Comparison of ENCODE assay signal across 15 mouse cellular contexts in genomic region chr7:96540458-96541096, GRCm38 (mm10).
DNase-seq lines count a peak whose midpoint lies in the region; ATAC-seq and TF ChIP-seq lines count a peak whose summit lies in the region.
"Had no signal": no experiment of that assay in that cellular context is flagged by ENCODE, and none has a peak within 500 bp of the region (broad histone marks: within the 10 kb centered on the region; RNA-seq: fewer than 3 reads in every experiment).

No protein-coding gene starts in this region.

- peaks cover 35% of the 10 kb centered on the region for H3K4me1 ChIP-seq in forebrain, embryonic 10.5 days
- H3K4me1 ChIP-seq in forebrain, embryonic 15.5 days = peaks cover 31% of the 10 kb centered on the region
- H3K4me1 ChIP-seq in intestine, embryonic 14.5 days (replicated peaks; ENCODE audit: control insufficient read depth, insufficient read depth, low read length) = peaks cover 16% of the 10 kb centered on the region
- no peaks in the 10 kb centered on the region for H3K4me1 ChIP-seq in intestine, postnatal 0 days (replicated peaks; ENCODE audit: control insufficient read depth, insufficient read depth, low read length)
- peaks cover 18% of the 10 kb centered on the region; the same call in 1 of the 2 replicates for H3K4me1 ChIP-seq in embryonic facial prominence, embryonic 14.5 days (ENCODE audit: control insufficient read depth, insufficient read depth, low read length)
- peaks cover 16% of the 10 kb centered on the region for H3K4me1 ChIP-seq in limb, embryonic 14.5 days (ENCODE audit: control insufficient read depth, insufficient read depth, low read length)
- H3K4me1 ChIP-seq: liver, embryonic 13.5 days had no signal

- no peak for TF ChIP-seq CTCF in intestine, postnatal 0 days (IDR thresholded peaks at IDR 0.05; ENCODE audit: low read depth)

- H3K9me3 ChIP-seq in forebrain, embryonic 10.5 days = no peaks in the 10 kb centered on the region
- no peaks in the 10 kb centered on the region for H3K9me3 ChIP-seq in forebrain, embryonic 15.5 days
- H3K9me3 ChIP-seq in intestine, embryonic 14.5 days (ENCODE audit: control insufficient read depth, low read length) = no peaks in the 10 kb centered on the region
- no peaks in the 10 kb centered on the region for H3K9me3 ChIP-seq in intestine, postnatal 0 days (ENCODE audit: control insufficient read depth)
- H3K9me3 ChIP-seq in embryonic facial prominence, embryonic 14.5 days (ENCODE audit: control insufficient read depth, low read length) = no peaks in the 10 kb centered on the region
- no peaks in the 10 kb centered on the region for H3K9me3 ChIP-seq in limb, embryonic 14.5 days (ENCODE audit: control insufficient read depth, low read length)
- H3K9me3 ChIP-seq: liver, embryonic 13.5 days had no signal

- H3K27ac ChIP-seq in forebrain, embryonic 10.5 days = peak overlapping the region; percentile 9; the same call in 1 of the 2 replicates
- no peak overlapping the region; the same call in 1 of the 2 replicates for H3K27ac ChIP-seq in forebrain, embryonic 15.5 days (replicated peaks)
- H3K27ac ChIP-seq in intestine, embryonic 14.5 days (ENCODE audit: low read depth) = peak overlapping the region; percentile 74
- H3K27ac ChIP-seq in intestine, postnatal 0 days (ENCODE audit: low read depth, low read length) = no peak overlapping the region
- H3K27ac ChIP-seq in embryonic facial prominence, embryonic 14.5 days (replicated peaks; ENCODE audit: low read depth, low read length) = 0 out of 2 replicates have a peak overlapping the region, but pooled peaks have one; percentile 22
- peak overlapping the region; percentile 56 for H3K27ac ChIP-seq in limb, embryonic 14.5 days (replicated peaks; ENCODE audit: low read depth, low read length)
- H3K27ac ChIP-seq: liver, embryonic 13.5 days had no signal

- peaks cover 60% of the 10 kb centered on the region for H3K27me3 ChIP-seq in forebrain, embryonic 10.5 days (ENCODE audit: poor library complexity, severe bottlenecking)
- no peaks in the 10 kb centered on the region for H3K27me3 ChIP-seq in forebrain, embryonic 15.5 days
- H3K27me3 ChIP-seq in intestine, embryonic 14.5 days (replicated peaks; ENCODE audit: control insufficient read depth, insufficient read depth, low read length) = no peaks in the 10 kb centered on the region
- H3K27me3 ChIP-seq in intestine, postnatal 0 days (replicated peaks; ENCODE audit: control insufficient read depth, insufficient read depth, low read length) = no peaks in the 10 kb centered on the region
- no peaks in the 10 kb centered on the region for H3K27me3 ChIP-seq in embryonic facial prominence, embryonic 14.5 days (replicated peaks; ENCODE audit: control insufficient read depth, insufficient read depth, low read length)
- H3K27me3 ChIP-seq in limb, embryonic 14.5 days (ENCODE audit: control insufficient read depth, insufficient read depth, low read length) = no peaks in the 10 kb centered on the region
- H3K27me3 ChIP-seq: liver, embryonic 13.5 days; Patski had no signal

- no peak for DNase-seq in forebrain, embryonic 10.5 days (ENCODE audit: extremely low spot score, low spot score)
- no peak for DNase-seq in intestine, embryonic 14.5 days (ENCODE audit: low spot score)
- DNase-seq in embryonic facial prominence, embryonic 14.5 days (ENCODE audit: low spot score) = peak; percentile 28
- peak; percentile 40 for DNase-seq in limb, embryonic 14.5 days (ENCODE audit: low spot score)
- no peak for DNase-seq in right cerebral cortex, postnatal 4 days
- DNase-seq in gastrocnemius, adult 18-20 months (ENCODE audit: low spot score) = no peak
- DNase-seq: adrenal gland, adult 8-10 months; gastrocnemius, postnatal 14 days; liver, embryonic 13.5 days; spleen, adult 18-20 months; thymus, adult 2 months had no signal

- H3K4me3 ChIP-seq in forebrain, embryonic 10.5 days = no peak overlapping the region
- H3K4me3 ChIP-seq in forebrain, embryonic 15.5 days = no peak overlapping the region
- H3K4me3 ChIP-seq in intestine, embryonic 14.5 days (ENCODE audit: low read depth, low read length) = no peak overlapping the region
- no peak overlapping the region for H3K4me3 ChIP-seq in intestine, postnatal 0 days (ENCODE audit: low read depth, low read length)
- H3K4me3 ChIP-seq in embryonic facial prominence, embryonic 14.5 days (ENCODE audit: low read depth, low read length) = no peak overlapping the region
- no peak overlapping the region for H3K4me3 ChIP-seq in limb, embryonic 14.5 days (replicated peaks; ENCODE audit: low read length)
- H3K4me3 ChIP-seq: erythroblast, embryonic 14.5 days; liver, embryonic 13.5 days had no signal

- H3K4me2 ChIP-seq in forebrain, embryonic 15.5 days (replicated peaks) = no peak overlapping the region
- H3K4me2 ChIP-seq in intestine, embryonic 14.5 days (ENCODE audit: low read length) = no peak overlapping the region
- H3K4me2 ChIP-seq in intestine, postnatal 0 days (replicated peaks; ENCODE audit: low read depth) = no peak overlapping the region
- H3K4me2 ChIP-seq in embryonic facial prominence, embryonic 14.5 days (ENCODE audit: low read depth, low read length) = no peak overlapping the region
- no peak overlapping the region for H3K4me2 ChIP-seq in limb, embryonic 14.5 days (replicated peaks; ENCODE audit: low read depth, low read length, severe bottlenecking)
- H3K4me2 ChIP-seq: liver, embryonic 13.5 days had no signal

- no peak overlapping the region for H3K9ac ChIP-seq in forebrain, embryonic 15.5 days (replicated peaks)
- no peak overlapping the region for H3K9ac ChIP-seq in intestine, embryonic 14.5 days (ENCODE audit: low read length)
- H3K9ac ChIP-seq in intestine, postnatal 0 days (ENCODE audit: low read depth, low read length) = no peak overlapping the region
- H3K9ac ChIP-seq in embryonic facial prominence, embryonic 14.5 days (ENCODE audit: low read depth, low read length) = no peak overlapping the region
- no peak overlapping the region for H3K9ac ChIP-seq in limb, embryonic 14.5 days (ENCODE audit: low read depth, low read length, severe bottlenecking)
- H3K9ac ChIP-seq: liver, embryonic 13.5 days had no signal

- WGBS in forebrain, embryonic 10.5 days = 76% methylated on average over 7 of the region's 7 CpGs
- WGBS in forebrain, embryonic 15.5 days = 89% methylated on average over 7 of the region's 7 CpGs
- WGBS in intestine, embryonic 14.5 days = 31% methylated on average over 7 of the region's 7 CpGs
- 45% methylated on average over 7 of the region's 7 CpGs for WGBS in intestine, postnatal 0 days
- WGBS in embryonic facial prominence, embryonic 14.5 days = 58% methylated on average over 7 of the region's 7 CpGs
- WGBS in limb, embryonic 14.5 days = 28% methylated on average over 7 of the region's 7 CpGs

- no peak for TF ChIP-seq POLR2A in limb, embryonic 14.5 days (IDR thresholded peaks at IDR 0.05; ENCODE audit: borderline replicate concordance, extremely low read depth, insufficient read depth, insufficient read length)

- H3K36me3 ChIP-seq in forebrain, embryonic 10.5 days (replicated peaks) = no peaks in the 10 kb centered on the region
- H3K36me3 ChIP-seq in forebrain, embryonic 15.5 days = no peaks in the 10 kb centered on the region
- H3K36me3 ChIP-seq in intestine, embryonic 14.5 days (ENCODE audit: control insufficient read depth, insufficient read depth, low read length) = no peaks in the 10 kb centered on the region
- no peaks in the 10 kb centered on the region for H3K36me3 ChIP-seq in intestine, postnatal 0 days (ENCODE audit: control insufficient read depth, insufficient read depth)
- H3K36me3 ChIP-seq in embryonic facial prominence, embryonic 14.5 days (ENCODE audit: control insufficient read depth, insufficient read depth, low read length) = no peaks in the 10 kb centered on the region
- no peaks in the 10 kb centered on the region for H3K36me3 ChIP-seq in limb, embryonic 14.5 days (ENCODE audit: control insufficient read depth, insufficient read depth, low read length)
- H3K36me3 ChIP-seq: liver, embryonic 13.5 days had no signal

- no peak for ATAC-seq in forebrain, embryonic 15.5 days (replicated peaks)
- ATAC-seq in intestine, embryonic 14.5 days (replicated peaks; ENCODE audit: low FRiP score, low TSS enrichment, low read depth) = no peak
- no peak for ATAC-seq in intestine, postnatal 0 days
- ATAC-seq in embryonic facial prominence, embryonic 14.5 days (ENCODE audit: low read depth) = no peak; the same call in 1 of the 2 replicates
- peak; percentile 64; the same call in 1 of the 2 replicates for ATAC-seq in limb, embryonic 14.5 days (ENCODE audit: low FRiP score, low read depth)
- ATAC-seq: Patski had no signal

Comparison
In these comparisons a context has a peak if more than half of its experiments do, and no peak if none do; other contexts are left out.
1. H3K27ac ChIP-seq: peak in forebrain, embryonic 10.5 days (single experiment), intestine, embryonic 14.5 days (single experiment), embryonic facial prominence, embryonic 14.5 days (single experiment) and limb, embryonic 14.5 days (single experiment); none in forebrain, embryonic 15.5 days (single experiment) and intestine, postnatal 0 days (single experiment).
2. DNase-seq: peak in embryonic facial prominence, embryonic 14.5 days (single experiment) and limb, embryonic 14.5 days (single experiment); none in forebrain, embryonic 10.5 days (single experiment), intestine, embryonic 14.5 days (single experiment), right cerebral cortex, postnatal 4 days (single experiment) and gastrocnemius, adult 18-20 months (single experiment).